Mouse (Mus musculus) bone marrow, adult 2 months (tissue): Measurements from ENCODE around the gene Kif4. TPM values are rescaled to one million over a fixed set of nuclear protein-coding genes. Genes with fewer than 3 reads are reported as not detected.
A peak's percentile ranks its signal among the peaks of the same experiment; 100 is the strongest.

Experiments used
- H3K27ac ChIP-seq: fragments of 200-500 bp; 2 replicates; pipeline ENCODE4 v1.5.1; 2012; ENCODE audit warnings: low read depth, mild to moderate bottlenecking, control low read depth, inconsistent platforms, low read length; ENCODE audit not compliant: control insufficient read depth, poor library complexity, insufficient read depth
- H3K4me1 ChIP-seq: fragments of 200-500 bp; 2 replicates; pipeline ENCODE4 v1.6.1; 2011; ENCODE audit warnings: low read length; ENCODE audit not compliant: control insufficient read depth, insufficient read depth
- H3K4me3 ChIP-seq: fragments of 200-500 bp; replicated peaks from 2 replicates; pipeline ENCODE3; 2011; ENCODE audit warnings: mild to moderate bottlenecking, low read depth, low read length, control low read depth; ENCODE audit not compliant: control insufficient read depth
- CTCF ChIP-seq: fragments of 200-500 bp; IDR thresholded peaks from 2 replicates; pipeline ENCODE4 v1.5.1; 2011; ENCODE audit warnings: low read length, control low read depth; ENCODE audit not compliant: control insufficient read depth, insufficient read depth
- POLR2A ChIP-seq: fragments of 200-500 bp; IDR thresholded peaks from 2 replicates; pipeline ENCODE4 v1.6.1; 2011; ENCODE audit warnings: low read depth, mild to moderate bottlenecking, control low read depth, low read length, borderline replicate concordance; ENCODE audit not compliant: control insufficient read depth
- WGBS: fragments of 180-500 bp; shearing (Covaris S2); methylation state at CpG from one replicate; pipeline ENCODE4 v1.1.7; 2018; 5-methylcytosine and 5-hydroxymethylcytosine counted together
- polyA plus RNA-seq: library from polyadenylated mRNA; stranded (reverse); fragments of >200 nt; gene quantifications from 2 replicates; pipeline ENCODE4 v1.2.4, GENCODE M21; 2011; ENCODE audit warnings: low replicate concordance; ENCODE audit not compliant: missing spikeins, insufficient read depth, insufficient read length

Gene Kif4
- polyA plus RNA-seq, 1 experiment, result 15.3 TPM

DNA sequence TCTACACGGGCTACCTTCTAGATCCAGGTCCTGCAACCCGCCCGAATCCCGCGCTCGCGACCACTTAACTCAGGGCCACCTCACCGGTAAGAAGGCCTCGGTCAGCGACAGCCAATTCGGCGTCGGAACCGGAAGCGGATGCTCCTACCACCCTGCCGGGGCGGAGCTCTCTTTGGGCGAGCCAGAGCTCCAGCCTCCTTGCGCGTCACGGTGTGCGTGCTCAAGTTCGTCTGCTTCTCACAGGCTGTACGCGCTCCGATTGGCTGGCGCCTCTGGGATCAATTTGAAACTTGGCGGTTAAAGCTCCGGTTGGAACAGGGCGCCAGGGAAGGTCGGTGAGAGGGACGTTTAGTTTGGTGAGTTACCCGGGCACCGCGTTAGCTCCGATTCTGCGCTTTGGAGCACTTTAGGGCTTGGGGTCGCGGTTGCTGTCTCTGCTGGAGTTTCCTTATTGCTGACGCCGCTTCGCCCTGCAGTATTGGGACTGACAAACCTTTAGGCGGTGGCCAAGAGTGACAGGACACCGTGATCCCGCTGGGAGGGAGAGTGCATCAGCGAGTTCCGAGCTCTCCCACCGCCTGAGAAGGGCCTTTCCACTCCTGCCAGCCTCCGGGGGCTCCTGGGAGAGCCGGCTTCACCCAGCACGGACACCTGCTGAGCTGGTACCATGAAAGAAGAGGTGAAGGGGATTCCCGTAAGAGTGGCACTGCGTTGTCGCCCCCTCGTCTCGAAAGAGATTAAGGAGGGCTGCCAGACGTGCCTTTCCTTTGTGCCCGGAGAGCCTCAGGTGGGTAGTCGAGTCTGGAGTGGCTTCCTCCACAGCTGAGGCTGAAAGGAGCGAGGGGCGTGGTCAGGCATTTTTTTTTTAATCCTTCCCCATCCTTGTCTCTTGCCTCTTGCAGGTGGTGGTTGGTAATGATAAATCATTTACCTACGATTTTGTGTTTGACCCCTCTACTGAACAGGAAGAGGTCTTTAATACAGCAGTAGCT lies 561 bp downstream of the Kif4 start, which contains the start of gene Pdzd11:
Gene Pdzd11, minus strand, starts transcription at position 767 of the 992 bp plus-strand sequence.
- WGBS, result 13% methylated on average over 62 of the region's 62 CpGs
- Histone ChIP-seq H3K27ac (peak within 1 kb of the TSS; percentile 77), H3K4me1 (no peaks in the 10 kb centered on the region), H3K4me3 (peak within 1 kb of the TSS; percentile 92)
- TF ChIP-seq POLR2A, result peak; percentile 74; the same call in 1 of the 2 replicates
- TF ChIP-seq CTCF, result no peak

DNA sequence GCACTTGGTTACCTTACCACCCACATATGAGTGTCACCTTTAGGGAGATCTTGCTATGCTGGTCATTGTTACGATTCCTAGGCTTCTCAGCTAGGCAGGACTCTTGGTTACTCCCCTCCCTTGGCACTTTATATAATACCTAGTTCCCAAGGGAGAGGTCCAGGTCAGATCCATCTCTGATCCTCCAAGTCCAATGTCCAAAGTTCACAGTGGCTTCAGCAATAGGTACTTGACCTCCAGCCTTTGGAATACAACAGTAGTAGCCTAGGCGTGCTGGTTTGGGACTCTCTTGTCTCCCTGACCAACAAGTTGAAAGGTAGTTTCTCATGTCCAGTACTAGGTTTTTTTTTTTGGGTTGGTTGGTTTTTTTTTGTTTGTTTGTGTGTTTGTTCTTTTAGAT lies 3.5 kb downstream of the Kif4 start:
- 84% methylated on average over 2 of the region's 2 CpGs for WGBS
- TF ChIP-seq CTCF (no peak), POLR2A (no peak)
- H3K27ac ChIP-seq, result no peak overlapping the region
- no peak overlapping the region for H3K4me3 ChIP-seq
- no peaks in the 10 kb centered on the region for H3K4me1 ChIP-seq

DNA sequence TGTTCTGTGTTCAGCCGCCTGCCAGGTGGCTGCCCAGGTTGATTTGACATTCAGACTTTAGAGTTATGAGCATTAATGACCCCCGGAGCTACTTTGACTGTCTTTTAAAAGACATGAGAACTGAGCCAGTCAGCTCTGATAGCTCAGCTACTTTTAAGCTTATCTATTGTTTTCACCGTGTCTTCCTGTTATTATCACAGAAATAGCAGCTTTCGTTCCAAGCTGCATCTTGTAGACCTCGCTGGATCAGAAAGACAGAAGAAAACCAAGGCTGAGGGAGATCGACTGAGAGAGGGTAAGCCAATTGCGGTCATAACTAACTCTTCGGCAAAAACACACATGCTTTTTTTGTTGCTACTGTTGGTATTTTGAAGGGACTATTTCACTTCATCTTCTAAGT lies 12.9 kb downstream of the Kif4 start:
- H3K4me3 ChIP-seq, result no peak overlapping the region
- TF ChIP-seq CTCF (no peak), POLR2A (no peak)
- WGBS, result 56% methylated on average over 8 of the region's 8 CpGs
- H3K4me1 ChIP-seq, result no peaks in the 10 kb centered on the region
- H3K27ac ChIP-seq, result no peak overlapping the region

DNA sequence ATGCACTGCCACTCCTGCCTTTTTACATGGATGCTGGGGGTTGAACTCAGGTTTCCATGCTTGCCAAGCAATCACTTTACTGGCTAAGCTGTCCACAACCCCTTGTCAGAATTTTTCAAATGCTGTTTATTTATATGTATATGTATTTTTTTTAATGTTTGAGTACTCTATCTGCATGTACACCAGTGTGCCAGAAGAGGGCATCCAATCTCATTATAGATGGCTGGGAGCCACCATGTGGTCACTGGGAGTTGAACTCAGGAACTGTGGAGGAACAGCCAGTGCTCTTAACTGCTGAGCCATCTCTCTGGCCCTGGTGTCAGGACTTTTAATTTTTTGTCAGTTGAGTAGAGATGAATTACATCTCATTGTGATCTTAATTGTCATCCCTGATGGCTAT lies 27.3 kb downstream of the Kif4 start:
- TF ChIP-seq CTCF (no peak), POLR2A (no peak)
- H3K4me1 ChIP-seq, result no peaks in the 10 kb centered on the region

DNA sequence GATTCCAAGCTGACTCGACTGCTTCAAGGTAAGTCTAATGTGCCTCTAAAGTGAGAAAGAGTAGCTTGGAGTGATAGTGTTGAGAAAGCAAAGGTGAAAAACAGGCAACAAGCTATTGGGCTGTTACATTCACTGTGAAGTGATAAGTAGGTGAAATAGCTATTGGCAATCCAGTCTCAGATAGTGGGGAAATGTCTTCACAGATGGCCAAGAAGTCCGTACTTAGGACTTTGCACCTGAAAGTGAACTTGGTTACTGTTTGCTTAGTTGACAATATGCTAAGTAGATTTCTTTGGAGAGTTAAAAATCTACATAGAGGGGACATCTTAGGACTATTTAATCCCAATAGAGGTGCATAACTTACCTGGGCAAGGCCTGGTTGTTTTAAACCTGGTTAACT lies 39.3 kb downstream of the Kif4 start:
- H3K27ac ChIP-seq, result no peak overlapping the region
- H3K4me3 ChIP-seq, result no peak overlapping the region
- 87% methylated on average over 2 of the region's 2 CpGs for WGBS
- H3K4me1 ChIP-seq, result no peaks in the 10 kb centered on the region
- TF ChIP-seq POLR2A (no peak), CTCF (no peak)

More for the DNA sequence above, 27.3 kb downstream of the Kif4 start:
- Histone ChIP-seq H3K27ac (no peak overlapping the region), H3K4me3 (no peak overlapping the region)

DNA sequence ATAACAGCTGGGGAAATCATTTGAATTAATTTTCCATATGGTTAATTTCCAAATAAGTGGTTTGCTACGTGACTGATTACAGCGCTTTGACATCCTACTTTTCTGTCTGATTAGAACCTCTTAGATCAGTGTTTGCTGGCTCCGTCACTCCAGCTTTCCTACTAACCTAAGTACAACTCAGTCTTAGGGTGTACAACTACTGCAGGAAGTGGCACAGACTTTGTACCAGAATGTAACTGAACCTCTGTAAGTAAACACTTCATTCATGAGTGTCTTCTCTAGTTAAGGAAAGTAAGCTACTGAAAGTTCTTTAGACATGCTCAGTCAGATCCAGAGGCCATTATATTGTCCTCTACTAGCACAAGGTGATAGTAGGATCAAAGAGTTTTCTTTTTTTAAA lies 52.7 kb downstream of the Kif4 start:
- H3K4me3 ChIP-seq, result no peak overlapping the region
- TF ChIP-seq CTCF (no peak), POLR2A (no peak)
- WGBS, result 93% methylated on average over 3 of the region's 3 CpGs
- no peaks in the 10 kb centered on the region for H3K4me1 ChIP-seq
- H3K27ac ChIP-seq, result no peak overlapping the region

DNA sequence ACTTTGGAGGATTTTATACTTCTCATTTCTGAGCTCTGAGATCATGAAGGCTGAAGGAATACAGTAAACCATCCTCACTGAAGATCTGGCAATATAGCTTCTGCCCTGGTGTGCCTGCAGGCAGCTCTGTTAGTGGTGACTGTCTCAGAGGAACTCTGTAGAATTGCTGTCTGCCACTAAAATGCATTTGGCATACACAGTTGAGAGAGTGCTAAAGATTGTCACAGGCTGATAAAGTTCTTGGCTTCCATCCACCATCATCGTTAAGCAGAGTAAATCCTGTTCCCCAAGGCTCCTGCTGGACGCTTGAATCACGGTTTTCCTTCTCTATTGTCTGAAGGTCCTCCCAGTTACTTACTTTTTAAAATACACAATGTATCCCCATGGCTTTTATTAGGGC lies 61.0 kb downstream of the Kif4 start:
- Histone ChIP-seq H3K27ac (no peak overlapping the region), H3K4me1 (no peaks in the 10 kb centered on the region), H3K4me3 (no peak overlapping the region)
- 60% methylated on average over 3 of the region's 3 CpGs for WGBS
- no peak for TF ChIP-seq CTCF

DNA sequence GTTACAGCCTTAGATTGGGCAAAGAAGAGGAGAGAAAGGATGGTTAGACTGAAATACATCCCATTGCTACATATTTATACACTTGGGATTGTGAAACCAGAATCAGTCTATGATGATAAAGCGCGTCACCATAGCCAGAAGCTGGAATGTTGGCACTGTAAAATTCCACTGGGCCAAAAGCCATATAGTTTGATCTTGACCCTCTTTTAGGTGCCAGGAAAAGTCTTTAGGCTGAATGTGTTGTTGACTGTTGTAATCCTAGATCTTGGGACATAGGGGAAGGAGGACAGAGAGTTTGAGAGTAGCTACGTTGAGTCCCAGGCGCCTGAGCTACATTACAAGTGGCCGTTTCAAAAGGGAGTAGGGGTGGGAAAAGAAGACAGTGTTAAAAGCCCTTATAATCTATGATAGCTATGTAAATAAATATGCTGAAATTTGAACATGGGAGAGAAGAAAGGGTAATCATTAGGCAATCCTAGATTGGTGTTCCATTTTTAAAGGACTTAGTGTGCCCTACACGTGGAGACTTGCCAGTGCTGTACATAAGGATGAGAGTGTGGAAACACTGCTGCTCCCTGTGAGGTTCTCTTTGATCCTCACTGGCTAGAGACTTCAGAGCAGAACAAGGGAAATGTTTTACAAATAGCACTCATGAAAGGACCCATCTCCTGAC lies 62.0 kb downstream of the Kif4 start:
- H3K27ac ChIP-seq, result no peak overlapping the region
- 88% methylated on average over 6 of the region's 6 CpGs for WGBS
- TF ChIP-seq CTCF, result no peak
- no peak for TF ChIP-seq POLR2A
- H3K4me1 ChIP-seq, result no peaks in the 10 kb centered on the region
- no peak overlapping the region for H3K4me3 ChIP-seq

DNA sequence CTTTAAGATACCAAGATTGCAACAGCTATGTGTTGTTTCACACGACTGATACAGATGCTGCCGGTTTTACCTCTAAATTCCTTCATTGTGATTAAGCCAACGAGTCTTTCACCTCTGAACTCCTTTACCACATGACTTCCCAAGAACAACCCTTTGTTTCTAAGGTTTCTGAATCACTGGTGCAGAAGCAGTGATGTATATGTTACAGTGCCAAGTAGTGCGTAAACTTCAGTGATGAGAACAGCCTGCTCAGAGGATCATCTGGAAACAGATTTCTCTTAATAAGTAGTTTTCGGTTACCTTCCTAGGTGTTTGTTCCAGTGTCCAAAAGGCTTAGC lies 62.5 kb downstream of the Kif4 start:
- no peak overlapping the region for H3K4me3 ChIP-seq
- TF ChIP-seq POLR2A (no peak), CTCF (no peak)

More for the DNA sequence above, 62.5 kb downstream of the Kif4 start:
- WGBS, result 91% methylated on average over 5 of the region's 5 CpGs
- no peak overlapping the region for H3K27ac ChIP-seq
- H3K4me1 ChIP-seq, result no peaks in the 10 kb centered on the region
